Mouse (Mus musculus) heart, postnatal 36 days (tissue): ENCODE measurements around the gene Kazn. TPM values are rescaled to one million over a fixed set of nuclear protein-coding genes. Genes with fewer than 3 reads are reported as not detected.

ENCODE experiments used
- DNase-seq, 2 experiments: peaks; one replicate each; pipeline ENCODE4 v3.0.0; 2021 to 2022
- intact Hi-C: fragments of 180-260 bp; cut with DNase I; formaldehyde crosslinking; loops from one replicate; pipeline ENCODE4 v1.15.1; 2025
- total RNA-seq, 2 experiments: library from RNA; stranded (reverse); gene quantifications; 2 replicates each; pipeline ENCODE4 v1.2.3; 2021

The Kazn gene
- total RNA-seq, 2 experiments from 2014 or later = 3.4 to 3.6 TPM

DNA sequence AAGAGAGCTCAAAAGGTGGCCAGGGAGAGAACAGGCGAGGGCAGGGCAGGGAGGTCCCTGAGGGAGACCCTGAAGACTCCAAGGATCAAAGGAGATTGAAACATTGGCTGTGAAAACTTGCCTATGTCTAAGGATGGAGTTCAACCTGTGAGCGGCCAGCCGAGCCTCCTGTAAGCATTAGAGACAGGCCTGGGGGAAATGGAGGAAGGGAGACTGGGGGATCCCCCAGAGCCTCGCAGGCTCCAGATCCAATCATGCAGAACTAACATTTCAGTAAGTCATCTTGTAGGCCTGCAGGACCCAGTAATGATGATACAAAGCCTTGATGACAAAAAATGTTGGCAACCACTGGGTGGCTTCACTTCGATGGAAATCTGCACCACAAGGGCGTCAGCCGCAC, 70.8 kb downstream of the Kazn start:
- intact Hi-C loops = no loop called here

DNA sequence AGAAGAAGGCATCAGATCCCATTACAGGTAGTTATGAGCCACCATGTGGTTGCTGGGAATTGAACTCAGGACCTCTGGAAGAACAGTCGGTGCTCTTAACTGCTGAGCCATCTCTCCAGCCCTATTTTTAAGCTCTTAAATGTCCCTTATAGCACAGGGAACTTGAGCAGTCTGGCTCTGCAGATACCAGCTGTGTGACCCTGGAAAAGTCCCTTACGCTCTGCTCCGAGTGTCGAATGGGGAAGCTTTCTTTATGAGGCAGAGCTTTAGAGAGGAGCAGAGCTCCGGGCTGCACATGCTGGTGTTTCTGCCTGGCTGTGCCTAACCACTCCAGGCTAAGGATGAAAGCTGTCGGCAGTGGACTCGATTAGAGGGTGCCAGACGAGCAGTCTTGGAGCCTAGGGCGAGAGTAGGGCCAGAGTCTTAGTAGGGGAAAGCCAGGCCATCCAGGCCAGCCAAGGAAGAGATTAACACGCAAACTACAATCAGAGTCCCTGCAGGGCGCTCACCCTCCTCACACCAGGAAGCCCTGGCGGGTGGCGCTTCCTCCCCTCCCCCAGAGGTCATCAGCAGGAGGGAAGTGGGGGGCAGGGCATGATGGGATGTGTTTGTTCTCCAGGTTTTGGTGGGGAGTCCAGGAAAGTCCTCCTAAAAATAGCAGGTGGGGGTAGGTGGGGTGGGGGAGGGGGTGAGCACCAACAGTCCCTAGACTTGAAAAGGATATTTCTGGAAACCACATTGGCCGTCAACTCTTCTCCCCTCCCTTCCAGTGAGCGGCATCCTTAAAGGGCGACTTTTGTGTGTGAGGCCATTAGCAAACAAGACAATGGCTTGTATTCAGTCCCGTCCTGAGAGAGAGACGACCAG, 73.1 kb downstream of the Kazn start:
- peak; percentile 75 to 76 for DNase-seq
- intact Hi-C loops = loop anchor here (1.0 kb wide), 1 partner anchor 13 kb away; no protein-coding TSS in a partner anchor

More for the DNA sequence above, 70.8 kb downstream of the Kazn start:
- no peak for DNase-seq

GRCm38 (mm10) chr4:142165363-142165762, 73.8 kb downstream of the Kazn start:
- intact Hi-C loops = no loop called here
- no peak for DNase-seq

- intact Hi-C loops = no loop called here
- no peak for DNase-seq
Measured at GRCm38 (mm10) chr4:142164386-142164785, 74.8 kb downstream of the Kazn start.

DNA sequence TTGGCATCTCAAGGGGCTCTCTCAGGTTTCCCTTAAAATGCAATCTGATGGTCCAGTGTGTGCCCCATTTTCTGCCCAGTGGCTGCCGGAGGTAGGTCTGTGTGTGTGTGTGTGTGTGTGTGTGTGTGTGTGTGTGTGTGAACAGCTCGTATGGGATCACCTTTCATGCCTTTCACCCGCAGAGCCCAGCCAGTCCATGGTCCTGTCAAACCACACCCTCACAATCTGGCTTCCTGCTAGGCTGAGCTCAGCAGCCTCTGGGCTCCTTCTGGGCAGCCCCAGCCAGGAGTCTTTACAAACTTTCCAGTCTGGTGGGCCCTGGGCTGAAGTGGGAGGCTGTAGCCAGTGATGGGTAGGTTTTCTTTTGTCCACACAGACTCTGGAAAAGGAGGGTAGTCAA, 75.3 kb downstream of the Kazn start:
- intact Hi-C loops = no loop called here
- DNase-seq = no peak

DNA sequence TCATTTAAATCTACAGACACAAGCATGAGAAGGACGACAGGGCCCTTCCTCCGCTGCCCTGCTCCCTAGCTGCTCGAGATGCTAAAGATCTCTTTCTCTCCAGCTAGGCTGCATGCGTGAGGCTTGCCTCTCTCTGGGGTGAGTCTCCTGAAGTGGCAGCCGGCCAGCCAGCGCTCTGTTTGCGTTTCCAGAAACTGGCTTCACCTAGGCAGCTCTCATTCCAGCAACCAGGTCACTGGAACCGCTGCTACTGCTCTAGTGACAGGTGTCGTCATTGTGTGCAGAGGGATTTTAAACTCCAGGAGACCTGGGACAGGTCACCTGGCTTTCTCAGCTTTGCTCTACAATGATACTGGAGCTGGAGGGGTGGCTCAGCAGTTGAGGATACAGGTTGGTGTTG, 76.5 kb downstream of the Kazn start:
- intact Hi-C loops = no loop called here
- DNase-seq = no peak

- DNase-seq = no peak
- intact Hi-C loops = no loop called here
Measured at GRCm38 (mm10) chr4:142162102-142162501, 77.1 kb downstream of the Kazn start.

GRCm38 (mm10) chr4:142160041-142160440, 79.2 kb downstream of the Kazn start:
- intact Hi-C loops = no loop called here
- DNase-seq = peak; percentile 53 to 61

DNA sequence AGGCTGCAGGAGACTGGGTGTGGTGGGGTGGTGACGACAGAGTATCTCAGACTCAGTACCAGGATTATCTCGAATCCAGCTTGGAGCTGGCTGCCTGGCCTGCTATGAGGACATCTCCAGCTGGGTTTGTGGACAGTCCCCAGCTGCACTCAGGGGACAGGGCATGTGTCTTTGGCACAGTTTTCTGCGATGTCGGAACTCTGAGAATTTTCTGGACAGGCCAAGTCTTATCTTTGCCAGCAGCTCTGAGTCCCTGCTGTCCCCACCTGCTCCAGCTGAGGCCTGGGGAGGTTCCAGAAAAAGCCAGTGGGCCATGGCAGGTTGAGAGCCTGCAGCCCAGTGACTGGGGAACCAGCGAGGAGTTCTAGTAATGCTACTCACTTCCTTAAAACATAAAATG, 82.7 kb downstream of the Kazn start:
- DNase-seq = peak; percentile 35 to 55
- intact Hi-C loops = loop anchor here (2.0 kb wide), 1 partner anchor 30 kb away; no protein-coding TSS in a partner anchor

DNA sequence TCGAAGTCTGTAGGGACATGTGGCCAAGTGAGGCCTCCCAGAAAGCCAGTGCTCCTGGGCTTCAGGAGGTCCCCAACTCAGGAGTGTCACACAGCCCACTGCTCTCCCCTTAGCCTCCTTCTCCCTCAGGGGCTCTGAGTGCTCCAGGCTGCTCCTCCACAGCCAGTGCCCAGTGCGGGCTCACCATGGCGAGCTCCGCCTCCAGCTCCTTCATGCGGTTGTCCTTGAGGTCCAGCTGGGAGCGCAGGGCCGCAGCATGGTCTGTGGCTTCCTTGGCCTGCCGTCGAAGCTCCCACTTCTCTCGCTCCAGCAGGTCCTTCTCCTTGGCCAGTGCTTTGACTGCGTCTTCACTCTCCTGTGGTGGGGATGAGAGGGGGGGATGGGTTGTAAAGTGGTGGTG, 85.0 kb downstream of the Kazn start:
- intact Hi-C loops = loop anchor here (2.0 kb wide), 1 partner anchor 57 kb away; no protein-coding TSS in a partner anchor
- DNase-seq = no peak

DNA sequence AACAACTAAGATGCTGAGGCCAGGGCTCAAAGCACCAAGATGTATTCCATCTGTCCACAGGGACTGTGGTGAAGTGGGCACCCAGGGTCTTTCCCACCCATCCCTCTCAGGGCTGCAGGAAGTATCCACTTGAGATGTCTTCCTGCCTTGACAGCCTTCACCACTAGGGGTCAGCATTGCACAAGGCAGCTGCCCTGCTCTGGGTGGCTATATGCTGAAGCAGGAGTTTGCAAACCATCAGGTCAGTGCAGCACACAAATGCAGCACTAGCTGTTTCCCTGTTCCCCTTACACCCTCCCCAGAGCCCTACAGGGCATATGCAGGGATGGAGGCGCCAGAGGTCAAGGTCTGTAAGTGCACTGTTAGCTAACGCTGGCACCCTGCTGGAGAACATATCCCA, 85.7 kb downstream of the Kazn start:
- intact Hi-C loops = loop anchor here (1.0 to 2.0 kb wide), 5 partner anchors 85 to 868 kb away; partner anchors contain the start of gene Kazn
- peak; percentile 89 to 91 for DNase-seq

DNA sequence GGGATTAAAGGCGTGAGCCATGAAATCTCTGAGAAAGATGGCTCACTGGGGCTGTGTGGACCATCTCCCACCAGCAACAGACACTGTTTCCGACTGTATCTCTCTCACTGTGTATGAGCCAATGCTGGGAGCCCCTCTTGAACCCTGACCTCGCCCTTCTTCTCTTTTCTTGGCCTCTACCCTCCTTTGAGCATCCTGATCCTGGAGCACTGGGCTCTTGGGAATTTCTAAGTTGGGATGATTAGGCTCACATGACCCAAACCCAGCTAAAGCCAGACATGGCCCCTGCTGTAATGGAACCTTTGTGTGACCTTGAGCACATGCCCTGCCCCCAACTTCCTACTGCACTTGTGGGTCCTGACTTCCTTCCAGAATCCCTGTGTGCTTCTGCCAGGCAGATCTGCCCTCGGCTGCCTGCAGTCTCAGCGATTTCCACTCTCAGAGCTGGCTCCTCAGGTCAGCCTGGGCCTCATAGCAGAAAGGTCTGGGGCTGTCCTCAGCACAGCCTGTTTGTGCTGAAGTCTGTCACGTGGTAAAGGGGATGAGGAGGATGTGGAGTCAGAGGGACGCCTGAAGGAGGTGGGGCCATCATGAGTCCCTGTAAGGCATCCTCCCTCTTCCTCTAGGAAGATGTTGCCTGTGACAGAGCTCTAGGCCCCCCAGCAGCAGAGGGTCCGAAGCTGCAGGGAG, 86.3 kb downstream of the Kazn start:
- no peak for DNase-seq
- intact Hi-C loops = loop anchor here (1.0 to 2.0 kb wide), 5 partner anchors 86 to 868 kb away; partner anchors contain the start of gene Kazn

- intact Hi-C loops = no loop called here
- DNase-seq = no peak
Measured at GRCm38 (mm10) chr4:142150086-142150485, 89.1 kb downstream of the Kazn start.

- intact Hi-C loops = no loop called here
- no peak for DNase-seq
Measured at GRCm38 (mm10) chr4:142149202-142149601, 90.0 kb downstream of the Kazn start.

- no peak for DNase-seq
- intact Hi-C loops = no loop called here
Measured at GRCm38 (mm10) chr4:142147671-142148070, 91.5 kb downstream of the Kazn start.

- DNase-seq = peak; percentile 41 to 57
Measured at GRCm38 (mm10) chr4:142144096-142144495, 95.1 kb downstream of the Kazn start.

DNA sequence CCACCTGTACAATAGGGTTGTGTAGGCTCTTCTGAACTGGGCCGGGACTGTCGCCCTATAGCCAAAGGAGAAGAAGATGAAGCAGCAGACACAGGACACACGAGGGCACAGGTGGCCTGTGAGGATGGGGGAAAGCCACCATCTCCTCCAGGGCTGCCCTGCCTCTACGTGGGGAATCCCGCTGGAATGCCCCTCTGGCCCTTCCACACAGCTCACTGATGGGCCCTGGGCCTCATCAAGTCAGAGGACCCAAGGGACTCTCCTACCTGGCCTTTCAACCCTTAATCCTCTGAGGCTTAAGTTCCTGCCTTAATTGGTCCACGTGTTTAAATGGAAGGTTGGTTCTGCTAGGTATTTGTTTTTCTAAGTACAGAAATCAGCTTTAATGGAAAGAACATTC, 95.9 kb downstream of the Kazn start:
- no peak for DNase-seq
- intact Hi-C loops = no loop called here

More at GRCm38 (mm10) chr4:142144096-142144495, 95.1 kb downstream of the Kazn start:
- intact Hi-C loops = loop anchor here (1.0 kb wide), 3 partner anchors 31 to 139 kb away; no protein-coding TSS in a partner anchor

- intact Hi-C loops = no loop called here
- no peak for DNase-seq
Measured at GRCm38 (mm10) chr4:142139729-142140128, 99.5 kb downstream of the Kazn start.

DNA sequence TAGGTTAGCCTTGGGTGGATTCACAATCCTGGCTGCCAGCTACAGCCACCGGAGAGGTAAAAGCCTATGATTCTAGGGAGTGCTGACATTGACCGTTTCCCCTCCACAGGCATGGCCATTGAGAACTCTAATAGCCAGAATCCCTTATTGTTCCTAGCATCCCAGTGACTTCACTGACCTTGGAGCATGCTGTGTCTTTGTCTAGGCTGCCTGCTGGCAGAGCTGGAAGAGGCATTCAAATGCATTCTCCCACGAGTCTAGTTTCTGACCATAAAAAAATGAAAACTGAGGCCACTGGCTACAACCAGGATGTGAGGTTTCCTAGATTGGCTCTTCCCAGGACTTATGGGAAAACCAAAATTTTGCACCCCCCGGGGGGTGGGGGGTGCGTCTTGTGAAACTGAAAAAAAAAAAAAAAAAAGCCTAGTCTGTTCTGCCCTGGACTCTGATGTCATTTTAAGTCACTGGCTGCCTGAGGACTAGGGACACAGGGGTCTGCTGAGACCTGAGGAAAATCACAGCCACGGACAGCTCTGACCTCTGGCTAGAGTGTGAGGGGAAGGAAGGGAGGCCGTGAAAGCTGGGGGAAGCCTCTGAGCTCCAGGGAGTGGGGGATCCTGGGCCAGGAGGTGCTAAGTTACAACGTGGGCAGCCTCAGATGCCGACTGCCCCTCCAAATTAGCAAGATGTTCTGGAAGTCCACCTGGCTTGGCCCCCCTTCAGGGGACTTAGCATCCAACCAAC, 100.7 kb downstream of the Kazn start:
- intact Hi-C loops = no loop called here
- no peak for DNase-seq

- peak; percentile 31 to 32 for DNase-seq
- intact Hi-C loops = no loop called here
Measured at GRCm38 (mm10) chr4:142136766-142137503, 102.3 kb downstream of the Kazn start.
